Mouse (Mus musculus) hindbrain, postnatal 0 days (tissue): ENCODE results near the gene Spata2. TPM values are rescaled to one million over a fixed set of nuclear protein-coding genes. Genes with fewer than 3 reads are reported as not detected.

Experiments used
- ATAC-seq: fragments of 200-750 bp; cut with Nextera tagmentation; 2 replicates; pipeline ENCODE4 v1.8.0; 2017; ENCODE audit warnings: mild to moderate bottlenecking, moderate TSS enrichment, moderate library complexity
- DNase-seq: peaks from one replicate; pipeline ENCODE4 v3.0.0-alpha.2; 2015; ENCODE audit warnings: low spot score
- H3K27ac ChIP-seq: fragments of 300-500 bp; sonication (generic); 2 replicates; pipeline ENCODE4 v1.5.1; 2014; ENCODE audit warnings: mild to moderate bottlenecking
- H3K27me3 ChIP-seq: fragments of 300-500 bp; sonication (generic); 2 replicates; pipeline ENCODE4 v1.6.1; 2014; ENCODE audit warnings: low read length, mixed read lengths; ENCODE audit not compliant: insufficient read depth
- H3K36me3 ChIP-seq: fragments of 300-500 bp; sonication (generic); 2 replicates; pipeline ENCODE4 v1.6.1; 2014; ENCODE audit warnings: low read length, mixed read lengths; ENCODE audit not compliant: insufficient read depth
- H3K4me1 ChIP-seq: fragments of 300-500 bp; sonication (generic); 2 replicates; pipeline ENCODE4 v1.6.1; 2014; ENCODE audit warnings: antibody characterized with exemption, low read length, mixed read lengths; ENCODE audit not compliant: insufficient read depth
- H3K4me2 ChIP-seq: fragments of 300-500 bp; sonication (generic); 2 replicates; pipeline ENCODE4 v1.6.1; 2014; ENCODE audit warnings: low read depth, mild to moderate bottlenecking, low read length, moderate library complexity, mixed read lengths
- H3K4me3 ChIP-seq: fragments of 300-500 bp; sonication (generic); 2 replicates; pipeline ENCODE4 v1.5.1; 2014; ENCODE audit warnings: low read length
- H3K9ac ChIP-seq: fragments of 300-500 bp; sonication (generic); replicated peaks from 2 replicates; pipeline ENCODE4 v1.6.1; 2014; ENCODE audit warnings: mild to moderate bottlenecking, low read length, moderate library complexity, mixed read lengths
- H3K9me3 ChIP-seq: fragments of 300-500 bp; sonication (generic); 2 replicates; pipeline ENCODE4 v1.6.1; 2016; ENCODE audit warnings: low read length, mixed read lengths
- CTCF ChIP-seq: IDR thresholded peaks from 2 replicates; pipeline ENCODE4 v1.5.1; 2016; ENCODE audit warnings: antibody characterized with exemption, control low read depth, low read depth
- WGBS: fragments of 180-500 bp; shearing (Covaris S2); extraction: QIAGEN DNeasy Blood & Tissue Kit; methylation state at CpG from one replicate; pipeline ENCODE4 v1.1.7; 2014; 5-methylcytosine and 5-hydroxymethylcytosine counted together
- polyA plus RNA-seq: library from polyadenylated mRNA; unstranded; fragments of >200 nt; fragmentation: Nextera tagmentation; extraction: Ambion mirVana; gene quantifications from 2 replicates; pipeline ENCODE4 v1.2.1, GENCODE M21; 2015
- total RNA-seq: library from RNA; depleted of rRNA; stranded (reverse); fragments of >200 nt; gene quantifications from 2 replicates; pipeline ENCODE4 v1.2.3, GENCODE M21; 2014

Gene Spata2
- total and polyA plus RNA-seq, 2 experiments from 2014 or later: 29.4 to 41.3 TPM

GRCm38 (mm10) chr2:167503896-167504349 is 11.2 kb upstream of the Spata2 start:
- peak overlapping the region; percentile 96 for H3K4me2 ChIP-seq
- 0 out of 2 replicates have a peak, but pooled peaks have one; percentile 7 for ATAC-seq
- H3K27ac ChIP-seq: peak overlapping the region; percentile 87
- peaks cover 8% of the 10 kb centered on the region for H3K36me3 ChIP-seq
- 0% methylated on average over 32 of the region's 32 CpGs for WGBS
- peak overlapping the region; percentile 97 for H3K4me3 ChIP-seq
- H3K9me3 ChIP-seq: no peaks in the 10 kb centered on the region
- TF ChIP-seq CTCF: no peak
- DNase-seq: peak; percentile 49
- H3K9ac ChIP-seq: peak overlapping the region; percentile 95
- no peaks in the 10 kb centered on the region for H3K27me3 ChIP-seq
- peaks cover 11% of the 10 kb centered on the region; the same call in 1 of the 2 replicates for H3K4me1 ChIP-seq

- under 1% methylated on average over 79 of the region's 85 CpGs for WGBS
- no peak; the same call in none of the 2 replicates for TF ChIP-seq CTCF
- Histone ChIP-seq H3K4me3 (peak overlapping the region; percentile 97), H3K9me3 (no peaks in the 10 kb centered on the region), H3K4me1 (peaks cover 11% of the 10 kb centered on the region; the same call in 1 of the 2 replicates), H3K36me3 (peaks cover 4% of the 10 kb centered on the region; the same call in 1 of the 2 replicates), H3K4me2 (peak overlapping the region; percentile 96), H3K9ac (peak overlapping the region; percentile 95), H3K27me3 (no peaks in the 10 kb centered on the region), H3K27ac (peak overlapping the region; percentile 87)
- DNase-seq (peak; percentile 93), ATAC-seq (peak; percentile 91)
These were observed 10.7 kb upstream of the Spata2 start for GRCm38 (mm10) chr2:167503253-167503895.

GRCm38 (mm10) chr2:167502554-167503252 is 10.0 kb upstream of the Spata2 start:
- Histone ChIP-seq H3K4me1 (peaks cover 11% of the 10 kb centered on the region; the same call in 1 of the 2 replicates), H3K27me3 (no peaks in the 10 kb centered on the region), H3K9me3 (no peaks in the 10 kb centered on the region), H3K4me2 (peak overlapping the region; percentile 96), H3K36me3 (peaks cover 4% of the 10 kb centered on the region; the same call in 1 of the 2 replicates), H3K27ac (peak overlapping the region; percentile 50), H3K4me3 (peak overlapping the region; percentile 97), H3K9ac (peak overlapping the region; percentile 95; the same call in 1 of the 2 replicates)
- no peak for TF ChIP-seq CTCF
- DNase-seq (no peak), ATAC-seq (peak; percentile 57)
- 51% methylated on average over 13 of the region's 13 CpGs for WGBS

- H3K9ac ChIP-seq: no peak overlapping the region
- no peak overlapping the region for H3K4me2 ChIP-seq
- peak; percentile 67 for TF ChIP-seq CTCF
- no peaks in the 10 kb centered on the region for H3K27me3 ChIP-seq
- no peak overlapping the region for H3K27ac ChIP-seq
- H3K4me3 ChIP-seq: no peak overlapping the region
- DNase-seq (peak; percentile 45), ATAC-seq (no peak)
- 84% methylated on average over 5 of the region's 5 CpGs for WGBS
- H3K4me1 ChIP-seq: no peaks in the 10 kb centered on the region
- H3K36me3 ChIP-seq: no peaks in the 10 kb centered on the region
- H3K9me3 ChIP-seq: no peaks in the 10 kb centered on the region
These were observed 4.6 kb upstream of the Spata2 start for GRCm38 (mm10) chr2:167497272-167497671.

- DNase-seq (no peak), ATAC-seq (no peak)
- Histone ChIP-seq H3K4me1 (peaks cover 5% of the 10 kb centered on the region; the same call in 1 of the 2 replicates), H3K4me3 (no peak overlapping the region), H3K4me2 (no peak overlapping the region), H3K36me3 (no peaks in the 10 kb centered on the region), H3K9me3 (no peaks in the 10 kb centered on the region), H3K27ac (no peak overlapping the region), H3K27me3 (no peaks in the 10 kb centered on the region), H3K9ac (no peak overlapping the region)
- TF ChIP-seq CTCF: no peak
- 81% methylated on average over 7 of the region's 7 CpGs for WGBS
These were observed 3.8 kb upstream of the Spata2 start for GRCm38 (mm10) chr2:167496437-167496836.

GRCm38 (mm10) chr2:167491757-167492708 is 654 bp downstream of the Spata2 start, which contains the start of gene Rnf114:
Gene Rnf114 (plus strand): TSS chr2:167492645.
- WGBS: 2% methylated on average over 52 of the region's 52 CpGs
- Histone ChIP-seq H3K4me2 (peak within 1 kb of the TSS; percentile 89), H3K27ac (peak within 1 kb of the TSS; percentile 99), H3K4me3 (peak within 1 kb of the TSS; percentile 100), H3K4me1 (peaks cover 15% of the 10 kb centered on the region), H3K27me3 (no peaks in the 10 kb centered on the region), H3K9ac (peak within 1 kb of the TSS; percentile 99), H3K36me3 (no peaks in the 10 kb centered on the region), H3K9me3 (no peaks in the 10 kb centered on the region)
- DNase-seq (peak; percentile 28), ATAC-seq (peak; percentile 45)
- TF ChIP-seq CTCF: no peak
